Mouse (Mus musculus): ENCODE results near the gene Gtf3c4. TPM values are rescaled to one million over a fixed set of nuclear protein-coding genes. Genes with fewer than 3 reads are reported as not detected.

The Gtf3c4 gene
- 20.2 and 24.9 TPM in 2 replicates for polyA plus RNA-seq (2014; fragmentation: Nextera tagmentation; extraction: Ambion mirVana)

GRCm38 (mm10) chr2:28840222-28840951, at the start of gene Gtf3c4, which contains the start of gene Ddx31:
Gtf3c4 (minus strand) TSS chr2:28840360.
Ddx31 (plus strand) TSS chr2:28840406.
- peak within 1 kb of the TSS; percentile 88 for H3K9ac ChIP-seq (ENCODE audit: low read length)
- whole genome bisulfite sequencing, result under 1% methylated on average over 61 of the region's 63 CpGs
- H3K36me3 ChIP-seq (ENCODE audit: control insufficient read depth, insufficient read depth, low read length), result peaks cover 6% of the 10 kb centered on the region
- ATAC-seq (peak; percentile 97), DNase-seq (ENCODE audit: low spot score) (peak; percentile 96)
- H3K4me3 ChIP-seq (ENCODE audit: low read depth, low read length), result peak within 1 kb of the TSS; percentile 97
- H3K4me2 ChIP-seq (ENCODE audit: low read length), result peak within 1 kb of the TSS; percentile 97
- peak within 1 kb of the TSS; percentile 80 for H3K27ac ChIP-seq (ENCODE audit: low read depth, low read length)
- no peaks in the 10 kb centered on the region for H3K27me3 ChIP-seq (replicated peaks; ENCODE audit: control insufficient read depth, insufficient read depth, low read length)
- peaks cover 22% of the 10 kb centered on the region for H3K4me1 ChIP-seq (ENCODE audit: control insufficient read depth, insufficient read depth, low read length)
- H3K9me3 ChIP-seq (replicated peaks; ENCODE audit: control insufficient read depth, low read length), result no peaks in the 10 kb centered on the region

GRCm38 (mm10) chr2:28884914-28885313, 44.8 kb upstream of the Gtf3c4 start:
- Histone ChIP-seq H3K9me3 (replicated peaks; ENCODE audit: control insufficient read depth, low read length) (no peaks in the 10 kb centered on the region), H3K4me3 (ENCODE audit: low read depth, low read length) (no peak overlapping the region), H3K27ac (ENCODE audit: low read depth, low read length) (no peak overlapping the region), H3K27me3 (replicated peaks; ENCODE audit: control insufficient read depth, insufficient read depth, low read length) (no peaks in the 10 kb centered on the region), H3K9ac (ENCODE audit: low read length) (no peak overlapping the region), H3K36me3 (ENCODE audit: control insufficient read depth, insufficient read depth, low read length) (peaks cover 42% of the 10 kb centered on the region), H3K4me1 (ENCODE audit: control insufficient read depth, insufficient read depth, low read length) (no peaks in the 10 kb centered on the region), H3K4me2 (ENCODE audit: low read length) (no peak overlapping the region)
- WGBS, result 45% methylated on average over 4 of the region's 4 CpGs
- ATAC-seq (no peak), DNase-seq (ENCODE audit: low spot score) (no peak)

GRCm38 (mm10) chr2:28882826-28883485, 42.8 kb upstream of the Gtf3c4 start:
- H3K4me3 ChIP-seq (ENCODE audit: low read depth, low read length), result no peak overlapping the region
- no peaks in the 10 kb centered on the region for H3K27me3 ChIP-seq (replicated peaks; ENCODE audit: control insufficient read depth, insufficient read depth, low read length)
- ATAC-seq (no peak), DNase-seq (ENCODE audit: low spot score) (no peak)
- no peak overlapping the region for H3K4me2 ChIP-seq (ENCODE audit: low read length)
- peaks cover 44% of the 10 kb centered on the region for H3K36me3 ChIP-seq (ENCODE audit: control insufficient read depth, insufficient read depth, low read length)
- H3K4me1 ChIP-seq (ENCODE audit: control insufficient read depth, insufficient read depth, low read length), result no peaks in the 10 kb centered on the region
- H3K27ac ChIP-seq (ENCODE audit: low read depth, low read length), result no peak overlapping the region
- WGBS, result 63% methylated on average over 6 of the region's 6 CpGs
- no peaks in the 10 kb centered on the region for H3K9me3 ChIP-seq (replicated peaks; ENCODE audit: control insufficient read depth, low read length)
- no peak overlapping the region for H3K9ac ChIP-seq (ENCODE audit: low read length)

GRCm38 (mm10) chr2:28882047-28882446, 41.9 kb upstream of the Gtf3c4 start:
- no peaks in the 10 kb centered on the region for H3K27me3 ChIP-seq (replicated peaks; ENCODE audit: control insufficient read depth, insufficient read depth, low read length)
- no peak for DNase-seq (ENCODE audit: low spot score)
- no peak overlapping the region for H3K9ac ChIP-seq (ENCODE audit: low read length)
- H3K9me3 ChIP-seq (replicated peaks; ENCODE audit: control insufficient read depth, low read length), result no peaks in the 10 kb centered on the region
- no peak overlapping the region for H3K4me3 ChIP-seq (ENCODE audit: low read depth, low read length)
- H3K36me3 ChIP-seq (ENCODE audit: control insufficient read depth, insufficient read depth, low read length), result peaks cover 38% of the 10 kb centered on the region
- no peak for ATAC-seq
- WGBS, result 84% methylated on average over 3 of the region's 3 CpGs
- H3K4me2 ChIP-seq (ENCODE audit: low read length), result no peak overlapping the region
- no peaks in the 10 kb centered on the region for H3K4me1 ChIP-seq (ENCODE audit: control insufficient read depth, insufficient read depth, low read length)
- H3K27ac ChIP-seq (ENCODE audit: low read depth, low read length), result no peak overlapping the region

- Histone ChIP-seq H3K27me3 (replicated peaks; ENCODE audit: control insufficient read depth, insufficient read depth, low read length) (no peaks in the 10 kb centered on the region), H3K4me2 (ENCODE audit: low read length) (no peak overlapping the region), H3K4me3 (ENCODE audit: low read depth, low read length) (no peak overlapping the region), H3K9me3 (replicated peaks; ENCODE audit: control insufficient read depth, low read length) (no peaks in the 10 kb centered on the region), H3K36me3 (ENCODE audit: control insufficient read depth, insufficient read depth, low read length) (peaks cover 42% of the 10 kb centered on the region), H3K9ac (ENCODE audit: low read length) (no peak overlapping the region), H3K27ac (ENCODE audit: low read depth, low read length) (no peak overlapping the region), H3K4me1 (ENCODE audit: control insufficient read depth, insufficient read depth, low read length) (no peaks in the 10 kb centered on the region)
- 84% methylated on average over 3 of the region's 3 CpGs for WGBS
- no peak for ATAC-seq
- DNase-seq (ENCODE audit: low spot score), result peak; percentile 18
These were observed 41.1 kb upstream of the Gtf3c4 start for GRCm38 (mm10) chr2:28881275-28881674.

- WGBS, result 76% methylated on average over 11 of the region's 11 CpGs
- ATAC-seq, result no peak
- Histone ChIP-seq H3K27ac (ENCODE audit: low read depth, low read length) (no peak overlapping the region), H3K4me2 (ENCODE audit: low read length) (no peak overlapping the region), H3K36me3 (ENCODE audit: control insufficient read depth, insufficient read depth, low read length) (peaks cover 45% of the 10 kb centered on the region), H3K9ac (ENCODE audit: low read length) (no peak overlapping the region), H3K4me1 (ENCODE audit: control insufficient read depth, insufficient read depth, low read length) (no peaks in the 10 kb centered on the region), H3K4me3 (ENCODE audit: low read depth, low read length) (no peak overlapping the region), H3K9me3 (replicated peaks; ENCODE audit: control insufficient read depth, low read length) (no peaks in the 10 kb centered on the region), H3K27me3 (replicated peaks; ENCODE audit: control insufficient read depth, insufficient read depth, low read length) (no peaks in the 10 kb centered on the region)
- DNase-seq (ENCODE audit: low spot score), result no peak
These were observed 35.4 kb upstream of the Gtf3c4 start for GRCm38 (mm10) chr2:28875554-28875953.

GRCm38 (mm10) chr2:28867495-28867894, 27.3 kb upstream of the Gtf3c4 start:
- no peak overlapping the region for H3K4me2 ChIP-seq (ENCODE audit: low read length)
- peak; percentile 62; the same call in 1 of the 2 replicates for ATAC-seq
- H3K9me3 ChIP-seq (replicated peaks; ENCODE audit: control insufficient read depth, low read length), result no peaks in the 10 kb centered on the region
- no peak overlapping the region for H3K9ac ChIP-seq (ENCODE audit: low read length)
- WGBS, result 72% methylated on average over 7 of the region's 7 CpGs
- H3K4me3 ChIP-seq (ENCODE audit: low read depth, low read length), result no peak overlapping the region
- H3K4me1 ChIP-seq (ENCODE audit: control insufficient read depth, insufficient read depth, low read length), result peaks cover 4% of the 10 kb centered on the region; the same call in 1 of the 2 replicates
- H3K27ac ChIP-seq (ENCODE audit: low read depth, low read length), result 0 out of 2 replicates have a peak overlapping the region, but pooled peaks have one; percentile 17
- H3K36me3 ChIP-seq (ENCODE audit: control insufficient read depth, insufficient read depth, low read length), result peaks cover 37% of the 10 kb centered on the region
- H3K27me3 ChIP-seq (replicated peaks; ENCODE audit: control insufficient read depth, insufficient read depth, low read length), result no peaks in the 10 kb centered on the region
- peak; percentile 78 for DNase-seq (ENCODE audit: low spot score)

- no peak overlapping the region for H3K9ac ChIP-seq (ENCODE audit: low read length)
- H3K9me3 ChIP-seq (replicated peaks; ENCODE audit: control insufficient read depth, low read length), result no peaks in the 10 kb centered on the region
- no peak overlapping the region for H3K27ac ChIP-seq (ENCODE audit: low read depth, low read length)
- no peak for ATAC-seq
- no peaks in the 10 kb centered on the region for H3K27me3 ChIP-seq (replicated peaks; ENCODE audit: control insufficient read depth, insufficient read depth, low read length)
- H3K4me1 ChIP-seq (ENCODE audit: control insufficient read depth, insufficient read depth, low read length), result peaks cover 4% of the 10 kb centered on the region; the same call in 1 of the 2 replicates
- peak; percentile 41 for DNase-seq (ENCODE audit: low spot score)
- H3K4me3 ChIP-seq (ENCODE audit: low read depth, low read length), result no peak overlapping the region
- H3K36me3 ChIP-seq (ENCODE audit: control insufficient read depth, insufficient read depth, low read length), result peaks cover 69% of the 10 kb centered on the region
- H3K4me2 ChIP-seq (ENCODE audit: low read length), result no peak overlapping the region
These were observed 23.7 kb upstream of the Gtf3c4 start for GRCm38 (mm10) chr2:28863857-28864256.
